Comparison of ENCODE assay signal across 8 mouse cellular contexts in genomic region chr8:84184085-84185043, GRCm38 (mm10). TPM values are rescaled to one million over a fixed set of nuclear protein-coding genes. Genes with fewer than 3 reads are reported as not detected.
A peak's percentile ranks its signal among the peaks of the same experiment; 100 is the strongest.
DNase-seq lines count a peak whose midpoint lies in the region; ATAC-seq and TF ChIP-seq lines count a peak whose summit lies in the region.

No protein-coding gene starts in this region.

- 20% methylated on average over 21 of the region's 21 CpGs for WGBS in heart, embryonic 16.5 days
- 21% methylated on average over 21 of the region's 21 CpGs for WGBS in heart, postnatal 0 days
- 21% methylated on average over 21 of the region's 21 CpGs for WGBS in midbrain, embryonic 10.5 days

- peak overlapping the region; percentile 74 for H3K4me2 ChIP-seq in heart, embryonic 16.5 days (ENCODE audit: low read depth, low read length)
- peak overlapping the region; percentile 99 for H3K4me2 ChIP-seq in heart, postnatal 0 days (ENCODE audit: low read depth, low read length)

- TF ChIP-seq EP300 in heart, postnatal 0 days (IDR thresholded peaks at IDR 0.05; ENCODE audit: low read depth): no peak

- DNase-seq in heart, adult 11 months: no peak
- peak; percentile 42 for DNase-seq in R1 (ENCODE audit: low read depth, low spot score)
- no peak for DNase-seq in heart, postnatal 0 days (ENCODE audit: low spot score)
- no peak for DNase-seq in midbrain, embryonic 10.5 days (ENCODE audit: low spot score)
- DNase-seq in left cerebral cortex, adult 8-10 months (ENCODE audit: low spot score in 2 of 2): no peak
- no peak for DNase-seq in ovary, postnatal 14 days (ENCODE audit: low spot score)

- peaks cover 37% of the 10 kb centered on the region for H3K4me1 ChIP-seq in heart, embryonic 16.5 days (ENCODE audit: control insufficient read depth, insufficient read depth, low read length)
- peaks cover 28% of the 10 kb centered on the region; the same call in 1 of the 2 replicates for H3K4me1 ChIP-seq in heart, postnatal 0 days (ENCODE audit: control insufficient read depth, insufficient read depth)
- peaks cover 63% of the 10 kb centered on the region for H3K4me1 ChIP-seq in midbrain, embryonic 10.5 days

- H3K36me3 ChIP-seq in heart, embryonic 16.5 days (ENCODE audit: control insufficient read depth, insufficient read depth): no peaks in the 10 kb centered on the region
- no peaks in the 10 kb centered on the region for H3K36me3 ChIP-seq in heart, postnatal 0 days (replicated peaks; ENCODE audit: control insufficient read depth, insufficient read depth, low read length)
- 0 out of 2 replicates have a peak, but pooled peaks cover 6% of the 10 kb centered on the region for H3K36me3 ChIP-seq in midbrain, embryonic 10.5 days

- ATAC-seq in heart, embryonic 16.5 days (replicated peaks; ENCODE audit: extremely low read depth, insufficient read depth, low FRiP score): peak; percentile 4; the same call in 1 of the 2 replicates
- no peak for ATAC-seq in heart, postnatal 0 days (ENCODE audit: insufficient read depth, low read depth)
- no peak for ATAC-seq in erythroid progenitor cell, adult 5-6 weeks (replicated peaks; ENCODE audit: low FRiP score, poor library complexity, severe bottlenecking)

- peak overlapping the region; percentile 95 for H3K9ac ChIP-seq in heart, embryonic 16.5 days (ENCODE audit: low read length)
- H3K9ac ChIP-seq in heart, postnatal 0 days (replicated peaks; ENCODE audit: low read depth, low read length): peak overlapping the region; percentile 97

- H3K27me3 ChIP-seq in heart, embryonic 16.5 days (ENCODE audit: control insufficient read depth, insufficient read depth, low read length): no peaks in the 10 kb centered on the region
- no peaks in the 10 kb centered on the region for H3K27me3 ChIP-seq in heart, postnatal 0 days (ENCODE audit: control insufficient read depth, insufficient read depth, low read length)
- peaks cover 40% of the 10 kb centered on the region for H3K27me3 ChIP-seq in midbrain, embryonic 10.5 days (ENCODE audit: low read depth, poor library complexity, severe bottlenecking)

- no peak for TF ChIP-seq CTCF in heart, postnatal 0 days (IDR thresholded peaks at IDR 0.05; ENCODE audit: low read depth)

- no peaks in the 10 kb centered on the region; the same call in 1 of the 2 replicates for H3K9me3 ChIP-seq in heart, embryonic 16.5 days (replicated peaks; ENCODE audit: control insufficient read depth, low read length)
- no peaks in the 10 kb centered on the region for H3K9me3 ChIP-seq in heart, postnatal 0 days (replicated peaks; ENCODE audit: control insufficient read depth, low read length)
- H3K9me3 ChIP-seq in midbrain, embryonic 10.5 days (replicated peaks): peaks cover 4% of the 10 kb centered on the region; the same call in 1 of the 2 replicates

- peak overlapping the region; percentile 81 for H3K27ac ChIP-seq in heart, embryonic 16.5 days (ENCODE audit: low read length)
- peak overlapping the region; percentile 81 for H3K27ac ChIP-seq in heart, postnatal 0 days (ENCODE audit: low read depth)
- peak overlapping the region; percentile 100 for H3K27ac ChIP-seq in midbrain, embryonic 10.5 days (replicated peaks)

- H3K4me3 ChIP-seq in heart, embryonic 16.5 days (ENCODE audit: low read length): peak overlapping the region; percentile 79
- H3K4me3 ChIP-seq in heart, postnatal 0 days (ENCODE audit: low read depth, low read length): peak overlapping the region; percentile 90
- H3K4me3 ChIP-seq in midbrain, embryonic 10.5 days: peak overlapping the region; percentile 94

RNA-seq across cellular contexts. Expression of gene Nanos3, which starts 0.7 kb away (rescaled TPM):
- polyA plus RNA-seq in heart, embryonic 16.5 days (2015; fragmentation: Nextera tagmentation; extraction: Ambion mirVana): 1.5 and 1.6 TPM in 2 replicates
- total RNA-seq in heart, postnatal 0 days (2014; rRNA removed; ENCODE audit: low replicate concordance): 1.4 TPM in 1 of 2 replicates, not detected in the other
- polyA plus RNA-seq in heart, postnatal 0 days (2015; fragmentation: Nextera tagmentation; extraction: Ambion mirVana): 4.6 and 6.0 TPM in 2 replicates
- polyA plus RNA-seq in midbrain, embryonic 10.5 days (2016; fragmentation: Nextera tagmentation; extraction: Ambion mirVana): 3.0 and 5.6 TPM in 2 replicates
- total RNA-seq in left cerebral cortex, adult 8-10 months (2022): 1 to 10 TPM; 2.8 to 3.8 (median 3.2) TPM
- total RNA-seq in erythroid progenitor cell, adult 5-6 weeks (2015; ENCODE audit: low replicate concordance): not detected in 2 replicates
- total RNA-seq in erythroid progenitor cell, adult 5-6 weeks (2017; ENCODE audit: low replicate concordance): not detected in 2 replicates

RNA-seq across cellular contexts. Expression of gene 4930432K21Rik, which starts 36.5 kb away (rescaled TPM):
- 1.2 and 1.3 TPM in 2 replicates for polyA plus RNA-seq in heart, embryonic 16.5 days (2015; fragmentation: Nextera tagmentation; extraction: Ambion mirVana)
- 0.43 TPM in 1 of 2 replicates, not detected in the other for total RNA-seq in heart, postnatal 0 days (2014; rRNA removed; ENCODE audit: low replicate concordance)
- polyA plus RNA-seq in heart, postnatal 0 days (2015; fragmentation: Nextera tagmentation; extraction: Ambion mirVana): 0.34 and 0.48 TPM in 2 replicates
- 2.4 TPM in 2 replicates for polyA plus RNA-seq in midbrain, embryonic 10.5 days (2016; fragmentation: Nextera tagmentation; extraction: Ambion mirVana)
- 1 to 10 TPM; 2.8 to 3.2 (median 3.1) TPM for total RNA-seq in left cerebral cortex, adult 8-10 months (2022)
- total RNA-seq in erythroid progenitor cell, adult 5-6 weeks (2015; ENCODE audit: low replicate concordance): not detected in 2 replicates
- 0.51 TPM in 1 of 2 replicates, not detected in the other for total RNA-seq in erythroid progenitor cell, adult 5-6 weeks (2017; ENCODE audit: low replicate concordance)

RNA-seq across cellular contexts. Expression of gene Cc2d1a, which starts 36.6 kb away (rescaled TPM):
- polyA plus RNA-seq in heart, embryonic 16.5 days (2015; fragmentation: Nextera tagmentation; extraction: Ambion mirVana): 14.8 and 15.4 TPM in 2 replicates
- 13.1 and 17.1 TPM in 2 replicates for total RNA-seq in heart, postnatal 0 days (2014; rRNA removed; ENCODE audit: low replicate concordance)
- 8.4 and 10.2 TPM in 2 replicates for polyA plus RNA-seq in heart, postnatal 0 days (2015; fragmentation: Nextera tagmentation; extraction: Ambion mirVana)
- polyA plus RNA-seq in midbrain, embryonic 10.5 days (2016; fragmentation: Nextera tagmentation; extraction: Ambion mirVana): 14.0 and 18.1 TPM in 2 replicates
- total RNA-seq in left cerebral cortex, adult 8-10 months (2022): 10 to 100 TPM; 44.3 to 52.9 (median 47.4) TPM
- 2.1 and 4.3 TPM in 2 replicates for total RNA-seq in erythroid progenitor cell, adult 5-6 weeks (2015; ENCODE audit: low replicate concordance)
- total RNA-seq in erythroid progenitor cell, adult 5-6 weeks (2017; ENCODE audit: low replicate concordance): 1.3 and 17.9 TPM in 2 replicates

RNA-seq across cellular contexts. Expression of gene Zswim4, which starts 52.5 kb away (rescaled TPM):
- polyA plus RNA-seq in heart, embryonic 16.5 days (2015; fragmentation: Nextera tagmentation; extraction: Ambion mirVana): 8.4 and 9.9 TPM in 2 replicates
- total RNA-seq in heart, postnatal 0 days (2014; rRNA removed; ENCODE audit: low replicate concordance): 23.8 and 31.4 TPM in 2 replicates
- 4.6 and 5.8 TPM in 2 replicates for polyA plus RNA-seq in heart, postnatal 0 days (2015; fragmentation: Nextera tagmentation; extraction: Ambion mirVana)
- polyA plus RNA-seq in midbrain, embryonic 10.5 days (2016; fragmentation: Nextera tagmentation; extraction: Ambion mirVana): 30.4 and 39.5 TPM in 2 replicates
- 10 to 100 TPM; 12.9 to 13.8 (median 13.3) TPM for total RNA-seq in left cerebral cortex, adult 8-10 months (2022)
- 1.7 and 2.2 TPM in 2 replicates for total RNA-seq in erythroid progenitor cell, adult 5-6 weeks (2015; ENCODE audit: low replicate concordance)
- total RNA-seq in erythroid progenitor cell, adult 5-6 weeks (2017; ENCODE audit: low replicate concordance): 1.9 and 2.6 TPM in 2 replicates

RNA-seq across cellular contexts. Expression of gene Podnl1, which starts 58.6 kb away (rescaled TPM):
- 0.17 and 0.37 TPM in 2 replicates for polyA plus RNA-seq in heart, embryonic 16.5 days (2015; fragmentation: Nextera tagmentation; extraction: Ambion mirVana)
- total RNA-seq in heart, postnatal 0 days (2014; rRNA removed; ENCODE audit: low replicate concordance): not detected in 2 replicates
- 0.04 TPM in 2 replicates for polyA plus RNA-seq in heart, postnatal 0 days (2015; fragmentation: Nextera tagmentation; extraction: Ambion mirVana)
- polyA plus RNA-seq in midbrain, embryonic 10.5 days (2016; fragmentation: Nextera tagmentation; extraction: Ambion mirVana): 0.09 and 0.14 TPM in 2 replicates
- total RNA-seq in left cerebral cortex, adult 8-10 months (2022): not detected
- total RNA-seq in erythroid progenitor cell, adult 5-6 weeks (2015; ENCODE audit: low replicate concordance): not detected in 2 replicates
- total RNA-seq in erythroid progenitor cell, adult 5-6 weeks (2017; ENCODE audit: low replicate concordance): 0.13 and 1.1 TPM in 2 replicates
